Mouse (Mus musculus) heart, adult 18-20 months (tissue): Measurements from ENCODE around the gene Gm10135. TPM values are rescaled to one million over a fixed set of nuclear protein-coding genes. Genes with fewer than 3 reads are reported as not detected.
"Not testable (repeated sequence)": the region's sequence is repeated elsewhere in the genome, so short reads cannot be mapped to it uniquely, and the experiment has no call there.

Experiments
- DNase-seq, 2 experiments: peaks; one replicate each; pipeline ENCODE4 v3.0.0; 2021 to 2022; ENCODE audit warnings: mixed read lengths in 1 of 2
- long read RNA-seq, 2 experiments: library from polyadenylated mRNA; stranded (forward); transcript quantifications; one replicate each; pipeline ENCODE4 v2.0.0; 2021
- total RNA-seq, 2 experiments: library from RNA; stranded (reverse); gene quantifications; 2 replicates each; pipeline ENCODE4 v1.2.3; 2021

The Gm10135 gene
- total RNA-seq = not detected
- long read RNA-seq, experiment 1 = 0 reads
- long read RNA-seq, experiment 2 = 0 reads

DNA sequence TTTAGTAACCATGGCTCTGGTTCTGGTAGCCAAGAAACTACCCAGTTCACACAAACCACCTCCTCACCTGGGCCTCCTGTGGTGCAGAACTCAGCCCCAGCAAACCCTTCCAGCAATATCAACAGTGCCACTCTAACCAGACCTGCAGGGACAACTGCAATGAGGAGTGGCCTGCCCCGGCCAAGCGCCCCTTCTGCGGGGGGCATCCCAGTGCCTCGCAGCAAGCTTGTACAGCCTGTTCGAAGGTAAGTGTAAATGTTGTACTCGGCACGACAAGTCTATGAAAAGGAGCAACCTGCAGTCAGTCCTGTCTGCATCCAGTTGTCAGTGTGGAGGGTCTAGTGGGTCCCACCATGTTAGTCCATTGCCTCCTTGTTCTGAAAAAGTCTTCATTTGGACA lies at the start of gene Gm10135:
TSS of gene Gm10135 (minus strand) at position 101 of the 400 bp plus-strand sequence.
- no peak for DNase-seq

DNA sequence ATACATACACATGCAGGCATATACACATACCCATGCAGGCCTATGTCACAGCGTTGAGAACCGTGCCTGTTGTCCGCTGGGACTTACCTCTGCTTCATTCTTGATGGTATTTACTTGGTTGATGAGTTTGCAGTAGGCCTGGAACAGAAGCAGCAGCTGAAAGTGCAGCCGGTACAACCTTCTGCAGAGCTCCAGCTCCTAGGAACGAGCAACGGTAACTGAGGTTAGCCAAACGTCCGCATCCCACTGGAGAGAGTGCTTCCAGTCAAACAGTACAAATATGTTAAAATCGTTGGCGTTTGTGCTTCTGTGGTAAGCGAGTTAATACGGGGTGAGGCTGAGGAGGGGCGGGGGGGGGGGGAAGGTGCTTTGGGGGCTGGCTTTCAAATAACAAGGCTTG lies 49.3 kb upstream of the Gm10135 start:
- no peak for DNase-seq

DNA sequence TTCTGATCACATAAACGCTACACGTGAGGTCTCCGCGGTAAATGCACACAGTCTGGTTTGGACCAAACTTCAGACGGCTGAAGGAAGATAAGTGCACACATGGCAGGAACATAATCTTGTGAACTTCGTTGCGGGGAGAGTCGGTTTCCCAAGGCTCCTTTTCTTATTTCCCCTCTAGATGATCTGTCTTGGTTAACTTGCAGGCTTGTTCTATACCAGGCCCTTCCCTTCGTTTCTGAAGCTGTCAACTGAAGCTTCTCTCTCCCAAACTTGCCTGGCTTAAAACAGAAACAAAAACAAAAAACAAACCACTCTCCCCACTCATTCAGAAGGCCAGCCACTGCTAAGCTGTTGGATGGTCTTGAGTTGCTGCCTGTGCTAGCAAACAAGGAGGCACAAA lies 40.2 kb upstream of the Gm10135 start:
- DNase-seq = no peak

DNA sequence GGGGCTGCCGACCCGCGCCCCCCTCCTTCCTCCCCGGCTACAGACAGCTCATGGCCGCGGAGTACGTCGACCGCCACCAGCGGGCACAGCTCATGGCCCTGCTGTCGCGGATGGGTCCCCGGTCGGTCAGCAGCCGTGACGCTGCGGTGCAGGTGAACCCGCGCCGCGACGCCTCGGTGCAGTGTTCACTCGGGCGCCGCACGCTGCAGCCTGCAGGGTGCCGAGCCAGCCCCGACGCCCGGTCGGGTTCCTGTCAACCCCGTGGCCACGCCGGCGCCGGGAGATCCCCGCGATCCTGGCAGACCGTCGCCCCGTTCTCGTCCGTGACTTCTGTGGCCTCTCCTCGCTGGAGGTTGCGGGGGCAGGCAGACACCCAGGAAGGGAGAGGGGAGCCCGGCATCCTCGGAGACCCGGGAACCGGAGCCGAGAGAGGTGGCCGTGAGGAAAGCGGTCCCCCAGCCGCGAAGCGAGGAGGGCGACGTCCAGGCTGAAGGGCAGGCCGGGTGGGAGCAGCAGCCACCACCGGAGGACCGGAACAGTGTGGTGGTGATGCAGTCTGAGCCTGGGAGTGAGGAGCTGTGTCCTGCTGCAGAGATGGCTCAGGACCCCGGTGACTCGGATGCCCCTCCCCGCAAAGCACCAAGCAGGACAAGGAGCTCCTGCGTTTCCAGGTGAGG lies 39.2 kb upstream of the Gm10135 start:
- not testable (repeated sequence) for DNase-seq

DNA sequence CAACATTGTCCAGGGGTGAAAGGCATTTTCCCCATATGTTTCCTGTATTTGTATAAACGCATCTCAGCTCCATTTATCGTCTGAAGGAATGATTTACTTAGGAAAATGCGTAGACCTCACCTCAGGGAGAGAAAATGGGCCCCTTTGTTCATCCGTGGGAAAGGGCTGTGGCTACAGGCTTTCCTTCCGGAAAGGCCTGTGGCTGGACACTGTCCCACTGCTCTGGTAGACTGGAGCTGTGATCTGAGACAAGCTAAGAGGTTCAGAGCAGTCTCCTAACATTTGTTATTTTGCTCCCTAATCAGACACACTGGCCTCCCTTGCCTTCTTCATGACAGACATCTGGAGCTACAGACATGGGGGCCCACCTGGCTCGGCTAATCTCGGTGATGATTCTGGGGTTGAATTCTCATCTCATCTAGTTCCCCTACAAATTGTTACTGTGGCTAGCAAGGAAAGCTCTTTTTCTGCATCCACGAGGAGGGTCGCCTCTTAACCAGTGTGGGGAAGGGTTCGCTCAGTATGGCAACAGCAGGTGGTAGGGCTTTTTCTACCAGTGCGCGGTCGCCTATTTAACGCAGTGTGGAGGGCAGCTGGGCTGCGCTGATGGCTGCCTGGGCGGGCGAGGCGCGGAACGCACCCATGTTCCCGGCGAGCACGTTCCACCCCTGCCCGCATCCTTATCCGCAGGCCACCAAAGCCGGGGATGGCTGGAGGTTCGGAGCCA lies 38.5 kb upstream of the Gm10135 start:
- peak in 1 of 2 experiments; percentile 3 for DNase-seq

DNA sequence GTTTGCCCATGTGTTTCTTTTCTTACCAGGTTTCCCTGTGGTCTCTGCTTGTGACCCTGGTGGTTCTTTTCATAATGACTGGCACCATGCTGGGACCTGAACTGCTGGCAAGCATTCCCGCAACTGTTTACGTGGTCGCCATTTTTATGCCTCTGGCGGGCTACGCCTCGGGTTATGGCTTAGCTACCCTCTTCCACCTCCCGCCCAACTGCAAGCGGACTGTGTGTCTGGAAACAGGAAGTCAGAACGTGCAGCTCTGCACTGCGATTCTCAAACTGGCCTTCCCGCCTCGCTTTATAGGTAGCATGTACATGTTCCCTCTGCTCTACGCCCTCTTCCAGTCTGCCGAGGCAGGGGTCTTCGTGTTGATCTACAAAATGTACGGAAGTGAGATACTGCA lies 37.3 kb upstream of the Gm10135 start:
- DNase-seq = not testable (repeated sequence)

DNA sequence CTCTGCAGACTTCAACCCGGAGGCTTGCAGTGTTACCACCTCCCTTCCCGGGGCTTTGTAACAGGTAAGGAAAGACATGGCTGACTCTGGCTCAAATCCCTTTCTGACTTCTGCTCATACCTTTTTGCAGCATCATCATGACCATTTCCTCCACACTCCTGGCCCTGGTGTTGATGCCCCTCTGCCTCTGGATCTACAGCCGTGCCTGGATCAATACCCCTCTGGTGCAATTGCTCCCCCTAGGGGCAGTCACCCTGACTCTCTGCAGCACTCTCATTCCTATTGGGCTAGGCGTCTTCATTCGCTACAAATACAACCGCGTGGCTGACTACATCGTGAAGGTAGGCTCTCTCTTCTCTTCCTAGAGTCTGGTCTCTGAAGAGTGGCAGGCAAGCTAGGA lies 33.7 kb upstream of the Gm10135 start:
- DNase-seq = not testable (repeated sequence)

DNA sequence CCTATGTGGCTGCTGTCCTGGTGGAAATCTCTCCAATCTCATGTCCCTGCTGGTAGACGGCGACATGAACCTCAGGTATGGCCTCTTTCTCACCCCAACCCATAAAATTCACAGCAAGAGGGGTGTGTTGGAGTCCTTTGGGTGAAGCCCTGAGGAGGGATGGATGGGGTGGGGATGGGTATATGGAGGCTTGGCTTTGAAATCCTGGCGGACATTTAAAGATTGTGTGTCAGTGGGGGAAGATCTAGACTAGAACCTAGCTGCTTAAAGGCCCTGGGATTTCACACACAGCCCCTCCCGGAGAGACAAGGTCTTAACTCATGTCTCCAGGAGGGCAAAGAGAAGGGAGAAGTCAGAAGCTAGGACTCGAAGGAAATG lies 33.1 kb upstream of the Gm10135 start:
- no peak for DNase-seq

DNA sequence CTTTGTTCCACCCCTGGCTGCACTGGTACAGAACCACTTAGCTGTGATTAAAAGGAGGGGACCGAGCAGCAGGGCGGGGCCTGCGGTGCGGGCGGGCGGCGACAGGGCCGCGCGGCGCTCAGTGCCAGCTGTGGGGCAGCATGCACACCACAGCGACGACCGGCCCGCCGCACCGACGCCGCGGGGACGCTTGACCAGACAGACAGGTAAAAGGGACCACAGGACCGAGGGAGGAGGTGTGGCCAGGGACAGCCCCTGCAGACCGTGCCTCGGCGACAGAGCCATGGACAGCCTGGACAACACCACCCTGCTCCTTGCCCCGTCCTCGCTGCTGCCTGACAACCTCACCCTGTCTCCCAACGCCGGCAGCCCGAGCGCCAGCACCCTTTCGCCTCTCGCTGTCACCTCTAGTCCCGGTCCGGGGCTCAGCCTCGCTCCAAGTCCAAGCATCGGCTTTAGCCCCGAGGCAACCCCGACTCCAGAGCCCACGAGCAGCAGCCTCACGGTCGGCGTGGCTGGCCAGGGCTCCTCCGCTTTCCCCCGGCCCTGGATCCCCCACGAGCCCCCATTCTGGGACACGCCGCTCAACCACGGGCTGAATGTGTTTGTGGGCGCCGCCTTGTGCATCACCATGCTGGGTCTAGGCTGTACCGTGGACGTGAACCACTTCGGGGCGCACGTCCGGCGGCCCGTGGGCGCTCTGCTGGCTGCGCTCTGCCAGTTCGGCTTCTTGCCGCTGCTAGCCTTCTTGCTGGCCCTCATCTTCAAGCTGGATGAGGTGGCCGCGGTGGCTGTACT lies 32.5 kb upstream of the Gm10135 start, which contains the start of gene Slc10a4:
TSS of gene Slc10a4 (plus strand) at position 100 of the 798 bp plus-strand sequence.
- DNase-seq = no peak

DNA sequence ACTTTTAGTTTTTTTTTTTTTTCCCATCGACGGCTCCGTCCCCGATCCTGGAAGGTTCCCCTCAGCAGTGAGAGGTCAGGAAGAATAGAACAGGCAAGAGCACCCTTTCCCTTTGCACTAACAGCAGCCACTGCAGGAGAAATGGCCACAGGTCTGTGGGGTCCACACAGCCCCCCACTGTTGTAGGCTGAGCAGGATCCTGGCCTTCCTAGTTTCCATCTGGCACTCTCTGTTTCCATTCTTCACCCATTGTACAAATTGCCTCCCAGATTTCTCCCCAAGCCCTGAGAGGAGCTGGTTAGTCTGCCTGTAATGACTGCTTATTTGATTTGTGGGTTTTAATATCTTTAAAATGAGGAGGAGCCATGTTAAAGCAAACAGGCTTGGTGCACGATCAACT lies 29.5 kb upstream of the Gm10135 start:
- DNase-seq = no peak

DNA sequence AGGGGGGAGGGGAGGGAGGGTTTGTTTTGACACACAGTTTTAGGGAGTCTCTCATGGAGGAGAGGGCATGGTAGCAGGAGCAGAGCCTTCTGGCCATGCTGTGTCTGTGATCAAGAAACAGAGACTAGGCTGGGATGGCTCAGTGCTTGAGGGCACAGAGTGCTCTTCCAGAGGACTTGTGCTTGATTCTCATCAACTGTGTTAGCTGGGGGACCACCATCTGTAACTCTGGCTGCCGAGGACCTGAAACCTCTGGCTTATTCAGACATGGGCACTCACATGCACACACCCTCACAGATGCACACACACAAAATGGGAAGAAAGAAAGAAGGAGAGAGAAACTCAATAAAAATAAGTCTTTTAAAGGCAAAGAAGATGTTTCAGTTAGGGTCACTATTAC lies 24.0 kb upstream of the Gm10135 start:
- DNase-seq = not testable (repeated sequence)

DNA sequence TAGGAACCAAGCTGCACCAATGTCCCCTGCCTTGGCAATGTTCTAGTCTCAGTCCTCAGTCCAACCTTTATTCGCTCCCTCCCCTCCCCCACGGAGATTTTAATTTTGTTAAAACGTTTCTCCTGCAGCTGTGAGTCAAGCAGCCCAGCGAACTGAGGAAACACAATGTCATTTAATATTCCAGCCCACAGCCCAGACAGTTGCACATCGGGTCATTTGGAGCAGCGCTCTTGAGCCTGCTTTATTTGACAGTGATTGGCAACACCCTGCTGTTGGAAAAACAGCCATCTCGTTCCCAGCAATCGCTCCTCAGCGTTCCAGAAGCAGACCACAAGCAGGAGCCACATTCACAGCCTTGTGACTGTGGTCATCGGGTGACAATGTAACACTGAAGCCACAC lies 20.9 kb upstream of the Gm10135 start:
- DNase-seq = no peak

DNA sequence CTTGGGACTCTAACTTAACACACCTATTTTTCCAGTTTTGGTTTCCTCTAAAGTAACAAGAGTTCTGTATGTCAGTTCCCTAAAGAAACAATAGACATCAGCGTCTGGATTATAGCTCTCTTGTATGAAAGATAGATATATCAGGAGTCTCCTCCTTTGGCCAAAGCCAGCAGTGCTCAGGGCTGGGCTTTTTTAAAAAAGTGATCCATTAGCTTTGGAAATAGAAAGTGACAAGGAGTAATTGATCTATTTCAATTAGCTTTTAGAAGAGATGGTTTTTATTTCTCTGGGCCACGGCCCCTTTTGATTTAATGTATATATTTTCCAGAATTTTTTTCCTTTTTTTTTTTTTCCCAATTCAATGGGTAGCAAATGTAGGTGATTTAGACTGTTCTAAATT lies 20.4 kb upstream of the Gm10135 start:
- no peak for DNase-seq

DNA sequence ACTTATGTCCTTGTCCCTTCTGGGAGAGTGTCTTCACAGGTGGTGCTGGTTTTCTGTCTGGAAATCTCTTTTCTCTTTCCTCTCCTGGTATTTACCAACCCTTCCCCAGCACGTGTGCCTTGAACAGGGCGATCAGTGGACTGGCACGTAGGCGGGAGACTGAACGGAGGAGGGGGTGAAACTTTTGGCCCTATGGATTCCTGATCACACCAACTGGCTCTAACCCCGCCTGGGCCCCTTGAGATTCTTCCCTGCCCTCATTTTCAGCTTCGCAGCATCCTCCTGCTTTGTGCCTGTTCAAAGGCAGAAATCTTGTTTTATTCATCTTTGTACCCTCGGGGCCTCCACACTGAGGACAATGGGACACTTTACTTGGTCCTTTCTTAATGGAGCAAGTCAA lies 19.9 kb upstream of the Gm10135 start:
- DNase-seq = no peak

DNA sequence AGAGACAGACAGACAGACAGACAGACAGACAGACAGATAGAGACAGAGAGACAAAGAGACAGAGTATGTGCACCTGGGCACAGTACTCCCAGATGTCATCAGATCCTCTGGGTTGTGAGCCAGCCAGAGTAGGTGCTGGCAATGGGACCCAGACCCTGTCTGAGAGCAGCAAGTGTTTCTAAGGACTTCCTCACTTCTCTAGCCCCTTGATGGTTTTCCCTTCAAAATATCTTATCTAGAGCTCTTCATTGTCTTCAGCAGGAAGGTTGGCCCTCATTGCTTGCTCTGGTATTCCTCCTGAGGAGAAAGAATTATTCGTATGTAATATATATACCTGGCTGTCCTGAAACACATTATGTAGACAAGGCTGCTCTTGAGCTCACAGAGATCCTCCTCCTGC lies 18.0 kb upstream of the Gm10135 start:
- DNase-seq = no peak

DNA sequence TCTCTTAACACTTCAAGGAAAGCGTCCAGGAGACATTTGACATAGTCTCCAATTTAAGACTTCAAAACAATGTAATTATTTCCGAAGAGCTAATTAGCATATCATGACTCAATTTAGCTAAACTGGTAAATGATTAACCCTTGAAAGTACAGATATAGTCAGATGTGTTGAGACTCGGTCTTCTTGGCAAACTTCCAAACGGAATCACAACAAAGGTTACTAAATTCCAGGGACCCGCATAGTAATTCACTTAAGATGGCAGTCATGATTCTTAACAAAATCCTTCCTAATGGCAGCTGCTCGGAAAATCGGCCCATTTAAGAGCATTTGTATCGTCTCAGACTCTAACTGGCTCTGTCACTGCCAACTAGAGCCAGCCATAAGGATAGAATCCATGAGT lies 15.3 kb upstream of the Gm10135 start:
- DNase-seq = no peak

DNA sequence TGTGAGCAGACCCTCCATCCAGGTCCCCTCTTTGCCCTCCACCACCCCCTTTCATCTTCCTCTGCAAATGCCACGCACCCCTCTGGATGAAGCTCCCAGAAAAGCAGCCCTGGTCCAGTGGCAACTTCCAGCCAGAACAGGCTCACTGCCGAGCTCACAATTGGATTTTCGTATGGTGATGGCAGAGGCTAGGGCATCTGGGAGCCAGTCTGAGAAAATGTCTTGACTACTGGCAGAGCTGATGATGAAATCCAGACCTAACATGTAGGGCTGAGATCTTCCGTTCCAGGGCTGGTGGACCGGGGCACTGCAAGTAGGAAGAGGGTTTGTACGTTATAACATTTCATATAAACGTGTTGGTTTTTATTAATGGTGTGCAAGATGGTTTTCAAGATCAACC lies 13.3 kb upstream of the Gm10135 start:
- DNase-seq = no peak

DNA sequence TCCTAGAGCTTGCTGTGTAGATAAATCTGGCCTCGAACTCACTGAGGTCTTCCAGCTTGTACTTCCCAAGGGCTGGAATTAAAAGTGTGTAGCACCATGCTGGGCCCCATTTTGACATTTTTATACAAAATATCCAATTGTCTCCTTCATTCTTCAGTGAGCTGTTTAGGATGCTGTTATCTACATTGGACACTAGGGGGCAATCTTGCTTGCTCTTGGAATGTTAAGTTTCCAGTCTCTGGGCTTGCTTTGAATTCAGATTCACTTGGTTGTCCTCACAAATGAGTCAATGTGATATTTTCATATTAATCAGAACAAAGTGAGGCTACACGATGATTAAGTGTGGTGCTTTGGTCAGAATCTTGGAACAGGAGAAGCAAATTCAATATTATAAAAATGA lies 9.6 kb upstream of the Gm10135 start:
- DNase-seq = peak; percentile 25 to 57

DNA sequence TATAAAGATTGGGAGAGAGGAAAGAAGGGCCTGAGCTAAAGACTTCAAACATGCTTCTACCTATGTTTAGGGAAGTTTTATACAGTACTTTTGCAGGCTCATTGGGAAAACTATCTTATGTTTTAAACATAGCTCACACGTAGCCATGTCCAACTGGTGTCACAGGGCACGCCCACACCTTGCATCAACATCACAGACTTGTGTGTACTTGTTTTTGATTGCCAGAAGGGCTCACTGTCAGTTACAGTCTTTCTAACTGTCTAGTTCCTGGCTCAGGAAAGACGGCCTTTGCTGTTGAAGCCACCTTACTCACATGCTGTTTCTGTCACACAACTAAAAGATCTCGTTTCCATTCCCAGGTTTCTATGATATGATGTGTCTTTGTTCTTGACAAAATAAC lies 2.0 kb upstream of the Gm10135 start:
- DNase-seq = no peak

DNA sequence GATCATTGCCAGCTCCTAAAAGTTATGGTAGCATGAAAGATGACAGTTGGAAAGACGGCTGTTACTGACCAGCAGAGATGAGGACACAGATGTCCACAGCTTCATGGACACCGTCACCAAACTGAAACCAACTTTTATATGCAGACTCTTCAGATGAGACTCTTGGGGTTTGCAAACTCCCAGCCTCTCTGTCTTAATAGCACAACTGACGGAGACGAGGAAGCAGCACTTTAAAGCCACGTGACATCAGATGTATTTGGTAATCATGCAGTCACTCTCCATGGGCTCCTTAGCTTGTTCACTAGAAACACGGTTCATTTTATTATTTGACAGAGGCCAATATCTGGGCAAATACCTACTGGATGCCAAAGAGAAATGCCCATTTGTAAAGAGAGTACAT lies 1.5 kb upstream of the Gm10135 start:
- DNase-seq = no peak

DNA sequence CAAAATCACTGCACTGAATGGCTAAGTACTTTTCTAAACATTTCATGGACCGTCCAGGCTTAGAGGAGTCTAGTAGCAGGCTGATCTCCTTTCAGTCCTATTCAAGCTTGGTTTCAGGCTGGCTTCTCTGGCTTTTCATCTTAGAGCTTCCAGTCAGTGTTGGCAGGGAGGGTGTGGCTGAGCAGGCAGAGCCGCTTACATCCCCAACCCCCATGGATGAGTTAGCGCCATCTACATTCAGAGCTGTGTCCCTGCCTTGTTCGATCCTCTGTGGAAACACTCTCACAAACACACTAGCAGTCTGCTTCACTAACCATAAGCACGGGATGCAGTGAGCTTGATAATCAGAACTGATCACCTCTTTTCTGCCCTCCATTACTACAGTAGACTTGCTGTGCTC lies 1.6 kb downstream of the Gm10135 start:
- DNase-seq = no peak

DNA sequence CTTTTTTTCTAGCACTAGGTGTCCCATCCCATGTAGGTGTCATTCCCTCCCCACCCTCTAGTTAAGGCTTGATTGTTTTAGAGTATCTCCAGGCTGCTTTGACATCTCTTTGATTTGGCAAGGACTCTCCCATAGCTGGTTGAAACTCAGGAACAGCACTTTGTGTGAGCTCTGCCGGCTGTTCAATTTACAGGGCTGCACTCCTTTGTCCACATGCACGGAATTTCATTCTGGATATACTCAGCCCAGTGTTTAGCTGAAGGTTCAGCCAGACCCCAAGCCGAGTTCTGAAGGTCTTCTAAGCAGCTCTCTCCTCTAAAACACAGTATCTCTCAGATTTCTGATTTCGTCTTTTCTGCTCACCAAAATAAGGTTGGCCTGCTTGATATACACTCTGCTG lies 2.1 kb downstream of the Gm10135 start:
- no peak for DNase-seq

DNA sequence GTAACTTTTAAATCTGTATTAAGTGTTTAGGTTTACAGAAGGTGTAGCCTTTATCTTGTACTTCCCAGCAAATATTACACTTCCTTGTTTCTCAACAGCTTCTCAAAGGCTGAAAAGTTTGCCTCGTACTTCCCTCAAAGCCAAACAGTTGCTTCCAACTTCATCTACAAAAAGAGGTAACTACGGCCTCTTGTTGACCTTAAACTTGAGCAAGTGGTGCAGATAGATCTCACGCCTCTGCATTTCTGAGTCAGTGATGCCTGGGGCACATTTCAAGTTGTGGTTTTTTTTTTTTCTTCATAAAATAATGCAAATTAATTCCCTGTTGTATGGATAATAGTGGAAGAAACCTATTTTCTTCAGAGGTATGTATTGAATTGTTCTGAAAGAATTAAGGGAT lies 8.8 kb downstream of the Gm10135 start:
- no peak for DNase-seq
